Mouse (Mus musculus) urinary bladder, postnatal 10 days (tissue): ENCODE measurements around the gene Gtdc1.

ENCODE experiments used
- DNase-seq: peaks from one replicate; pipeline ENCODE4 v3.0.0; 2022; ENCODE audit warnings: low spot score

Gtdc1 gene

GRCm38 (mm10) chr2:44584061-44584460 lies 343.4 kb downstream of the Gtdc1 start:
- DNase-seq, result no peak

- DNase-seq, result no peak
These were observed 344.0 kb downstream of the Gtdc1 start for GRCm38 (mm10) chr2:44583491-44583890.

- DNase-seq, result no peak
These were observed 355.6 kb downstream of the Gtdc1 start for GRCm38 (mm10) chr2:44571810-44572209.

GRCm38 (mm10) chr2:44571156-44571555 lies 356.3 kb downstream of the Gtdc1 start:
- no peak for DNase-seq

GRCm38 (mm10) chr2:44569140-44569952 lies 358.1 kb downstream of the Gtdc1 start:
- DNase-seq, result no peak

- DNase-seq, result no peak
These were observed 362.4 kb downstream of the Gtdc1 start for GRCm38 (mm10) chr2:44564776-44565692.

GRCm38 (mm10) chr2:44561789-44562188 lies 365.7 kb downstream of the Gtdc1 start:
- DNase-seq, result no peak

- DNase-seq, result no peak
These were observed 368.1 kb downstream of the Gtdc1 start for GRCm38 (mm10) chr2:44559242-44559944.

- no peak for DNase-seq
These were observed 369.7 kb downstream of the Gtdc1 start for GRCm38 (mm10) chr2:44557669-44558281.

- no peak for DNase-seq
These were observed 370.4 kb downstream of the Gtdc1 start for GRCm38 (mm10) chr2:44556861-44557592.

- DNase-seq, result no peak
These were observed 372.7 kb downstream of the Gtdc1 start for GRCm38 (mm10) chr2:44554716-44555115.

- DNase-seq, result no peak
These were observed 378.1 kb downstream of the Gtdc1 start for GRCm38 (mm10) chr2:44549311-44549710.

- no peak for DNase-seq
These were observed 384.7 kb downstream of the Gtdc1 start for GRCm38 (mm10) chr2:44542775-44543174.

GRCm38 (mm10) chr2:44541726-44542125 lies 385.7 kb downstream of the Gtdc1 start:
- DNase-seq, result no peak

GRCm38 (mm10) chr2:44540881-44541280 lies 386.6 kb downstream of the Gtdc1 start:
- DNase-seq, result no peak

GRCm38 (mm10) chr2:44539121-44539634 lies 388.3 kb downstream of the Gtdc1 start:
- no peak for DNase-seq

- no peak for DNase-seq
These were observed 389.3 kb downstream of the Gtdc1 start for GRCm38 (mm10) chr2:44538135-44538534.

- no peak for DNase-seq
These were observed 391.7 kb downstream of the Gtdc1 start for GRCm38 (mm10) chr2:44535760-44536159.

- DNase-seq, result no peak
These were observed 392.3 kb downstream of the Gtdc1 start for GRCm38 (mm10) chr2:44535136-44535675.
